Mouse (Mus musculus): ENCODE measurements around the gene Gm13088. TPM values are rescaled to one million over a fixed set of nuclear protein-coding genes. Genes with fewer than 3 reads are reported as not detected.
"Not testable (repeated sequence)": the region's sequence is repeated elsewhere in the genome, so short reads cannot be mapped to it uniquely, and the experiment has no call there.

Gene Gm13088
- not detected in 2 replicates for polyA plus RNA-seq (2015; fragmentation: Nextera tagmentation; extraction: Ambion mirVana)

GRCm38 (mm10) chr4:143657146-143657545 is at the start of gene Gm13088:
TSS of gene Gm13088 (minus strand) at chr4:143657246.
- H3K9ac ChIP-seq (ENCODE audit: low read depth, low read length); H3K4me2 ChIP-seq (ENCODE audit: low read length); H3K9me3 ChIP-seq (ENCODE audit: control insufficient read depth, low read length); ATAC-seq; H3K27me3 ChIP-seq (replicated peaks; ENCODE audit: control insufficient read depth, insufficient read depth, low read length); H3K4me3 ChIP-seq (ENCODE audit: low read length); H3K27ac ChIP-seq (ENCODE audit: low read depth, low read length); H3K36me3 ChIP-seq (ENCODE audit: control insufficient read depth, insufficient read depth, low read length); H3K4me1 ChIP-seq (ENCODE audit: control insufficient read depth, insufficient read depth, low read depth, low read length): not testable (repeated sequence)

- no peak for ATAC-seq
- no peaks in the 10 kb centered on the region for H3K4me1 ChIP-seq (ENCODE audit: control insufficient read depth, insufficient read depth, low read depth, low read length)
- no peaks in the 10 kb centered on the region for H3K36me3 ChIP-seq (ENCODE audit: control insufficient read depth, insufficient read depth, low read length)
- no peak within 1 kb of the TSS for H3K9ac ChIP-seq (ENCODE audit: low read depth, low read length)
- no peak within 1 kb of the TSS for H3K4me3 ChIP-seq (ENCODE audit: low read length)
- H3K27me3 ChIP-seq (replicated peaks; ENCODE audit: control insufficient read depth, insufficient read depth, low read length), result no peaks in the 10 kb centered on the region
- H3K27ac ChIP-seq (ENCODE audit: low read depth, low read length), result no peak within 1 kb of the TSS
- no peak within 1 kb of the TSS for H3K4me2 ChIP-seq (ENCODE audit: low read length)
- H3K9me3 ChIP-seq (ENCODE audit: control insufficient read depth, low read length), result peaks cover 20% of the 10 kb centered on the region
- 81% methylated on average over 2 of the region's 2 CpGs for WGBS
Observed at GRCm38 (mm10) chr4:143702611-143703010, 45.6 kb upstream of the Gm13088 start, which contains the start of gene Gm13089. TSS of gene Gm13089 (minus strand) at chr4:143702711.

- not testable (repeated sequence) for ATAC-seq; H3K9ac ChIP-seq (ENCODE audit: low read depth, low read length); H3K27me3 ChIP-seq (replicated peaks; ENCODE audit: control insufficient read depth, insufficient read depth, low read length); H3K4me1 ChIP-seq (ENCODE audit: control insufficient read depth, insufficient read depth, low read depth, low read length); H3K9me3 ChIP-seq (ENCODE audit: control insufficient read depth, low read length); H3K4me3 ChIP-seq (ENCODE audit: low read length); H3K36me3 ChIP-seq (ENCODE audit: control insufficient read depth, insufficient read depth, low read length); H3K4me2 ChIP-seq (ENCODE audit: low read length); H3K27ac ChIP-seq (ENCODE audit: low read depth, low read length)
- 90% methylated on average over 4 of the region's 4 CpGs for WGBS
Observed at GRCm38 (mm10) chr4:143618101-143618500, 38.9 kb downstream of the Gm13088 start.

GRCm38 (mm10) chr4:143614703-143615102 is 42.3 kb downstream of the Gm13088 start, which contains the start of gene Gm13083:
TSS of gene Gm13083 (plus strand) at chr4:143615003.
- not testable (repeated sequence) for H3K36me3 ChIP-seq (ENCODE audit: control insufficient read depth, insufficient read depth, low read length); H3K4me1 ChIP-seq (ENCODE audit: control insufficient read depth, insufficient read depth, low read depth, low read length); H3K4me2 ChIP-seq (ENCODE audit: low read length); ATAC-seq; H3K9ac ChIP-seq (ENCODE audit: low read depth, low read length); H3K9me3 ChIP-seq (ENCODE audit: control insufficient read depth, low read length); H3K4me3 ChIP-seq (ENCODE audit: low read length); H3K27ac ChIP-seq (ENCODE audit: low read depth, low read length); H3K27me3 ChIP-seq (replicated peaks; ENCODE audit: control insufficient read depth, insufficient read depth, low read length)

- not testable (repeated sequence) for H3K4me1 ChIP-seq (ENCODE audit: control insufficient read depth, insufficient read depth, low read depth, low read length); H3K4me2 ChIP-seq (ENCODE audit: low read length); H3K4me3 ChIP-seq (ENCODE audit: low read length); H3K9ac ChIP-seq (ENCODE audit: low read depth, low read length); H3K9me3 ChIP-seq (ENCODE audit: control insufficient read depth, low read length); H3K27me3 ChIP-seq (replicated peaks; ENCODE audit: control insufficient read depth, insufficient read depth, low read length); H3K36me3 ChIP-seq (ENCODE audit: control insufficient read depth, insufficient read depth, low read length); ATAC-seq; H3K27ac ChIP-seq (ENCODE audit: low read depth, low read length)
- WGBS, result 84% methylated on average over 9 of the region's 9 CpGs
Observed at GRCm38 (mm10) chr4:143611927-143612326, 45.1 kb downstream of the Gm13088 start.

Other genes with a start within 250 kb of the Gm13088 start
- gene Pramef8, start 244.8 kb downstream of the Gm13088 start, polyA plus RNA-seq (2015; fragmentation: Nextera tagmentation; extraction: Ambion mirVana), result 21.7 and 23.2 TPM in 2 replicates
- gene Oog4, start 206.9 kb downstream of the Gm13088 start, polyA plus RNA-seq (2015; fragmentation: Nextera tagmentation; extraction: Ambion mirVana), result not detected in 2 replicates
- gene Gm13043, start 145.9 kb downstream of the Gm13088 start, polyA plus RNA-seq (2015; fragmentation: Nextera tagmentation; extraction: Ambion mirVana), result not detected in 2 replicates
- gene Gm13040, start 121.3 kb downstream of the Gm13088 start, polyA plus RNA-seq (2015; fragmentation: Nextera tagmentation; extraction: Ambion mirVana), result not detected in 2 replicates
- gene BC080695, start 105.5 kb downstream of the Gm13088 start, polyA plus RNA-seq (2015; fragmentation: Nextera tagmentation; extraction: Ambion mirVana), result not detected in 2 replicates
- not detected in 2 replicates for gene Gm13057, start 105.5 kb downstream of the Gm13088 start, polyA plus RNA-seq (2015; fragmentation: Nextera tagmentation; extraction: Ambion mirVana)
- gene Gm13083, start 42.2 kb downstream of the Gm13088 start, polyA plus RNA-seq (2015; fragmentation: Nextera tagmentation; extraction: Ambion mirVana), result not detected in 2 replicates
- gene Gm13089, start 45.5 kb upstream of the Gm13088 start, polyA plus RNA-seq (2015; fragmentation: Nextera tagmentation; extraction: Ambion mirVana), result not detected in 2 replicates
- not detected in 2 replicates for gene Gm13078, start 62.2 kb upstream of the Gm13088 start, polyA plus RNA-seq (2015; fragmentation: Nextera tagmentation; extraction: Ambion mirVana)
- not detected in 2 replicates for gene Gm13023, start 132.1 kb upstream of the Gm13088 start, polyA plus RNA-seq (2015; fragmentation: Nextera tagmentation; extraction: Ambion mirVana)
- gene Gm13084, start 158.8 kb upstream of the Gm13088 start, polyA plus RNA-seq (2015; fragmentation: Nextera tagmentation; extraction: Ambion mirVana), result not detected in 2 replicates
- not detected in 2 replicates for gene Gm13103, start 189.3 kb upstream of the Gm13088 start, polyA plus RNA-seq (2015; fragmentation: Nextera tagmentation; extraction: Ambion mirVana)
- not detected in 2 replicates for gene Pramef6, start 243.1 kb upstream of the Gm13088 start, polyA plus RNA-seq (2015; fragmentation: Nextera tagmentation; extraction: Ambion mirVana)